Mouse (Mus musculus): Measurements from ENCODE around the gene Gabrb3.

DNA sequence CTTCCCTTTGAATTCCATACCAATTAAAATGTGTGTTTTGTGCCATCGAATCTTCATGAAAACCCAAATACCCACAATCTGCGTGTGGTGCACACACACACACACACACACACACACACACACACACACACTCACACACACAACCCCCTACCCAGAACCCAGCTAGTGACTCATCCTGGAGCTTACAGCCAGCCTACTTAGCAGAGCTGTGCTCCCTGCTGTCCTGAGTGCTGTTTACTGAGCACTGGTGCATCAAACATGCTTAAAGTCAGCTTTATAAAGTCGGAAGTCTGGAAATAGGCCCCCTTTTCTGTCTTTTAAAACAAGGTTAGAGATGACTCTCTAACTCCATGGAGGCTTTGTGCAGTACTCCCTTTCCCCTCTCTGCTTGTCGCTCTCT is 83.3 kb downstream of the Gabrb3 start:
- TF ChIP-seq POLR2A (IDR thresholded peaks at IDR 0.05; ENCODE audit: borderline replicate concordance, control insufficient read depth, low read depth, low read length), result no peak
- TF ChIP-seq CTCF (IDR thresholded peaks at IDR 0.05; ENCODE audit: control insufficient read depth, insufficient read depth, low read length), result no peak
